Mouse (Mus musculus): ENCODE results near the gene Pou2f1. TPM values are rescaled to one million over a fixed set of nuclear protein-coding genes. Genes with fewer than 3 reads are reported as not detected.

The Pou2f1 gene
- total and polyA plus RNA-seq, 2 experiments from 2014 or later, result 13.9 to 29.6 TPM

- Histone ChIP-seq H3K4me2 (ENCODE audit: low read depth, low read length) (no peak overlapping the region), H3K9me3 (ENCODE audit: low read length) (no peaks in the 10 kb centered on the region), H3K9ac (replicated peaks; ENCODE audit: low read length) (no peak overlapping the region), H3K4me3 (ENCODE audit: low read length) (no peak overlapping the region), H3K27me3 (ENCODE audit: insufficient read depth, low read length) (no peaks in the 10 kb centered on the region), H3K4me1 (ENCODE audit: insufficient read depth, low read length) (no peaks in the 10 kb centered on the region), H3K36me3 (ENCODE audit: insufficient read depth, low read length) (no peaks in the 10 kb centered on the region), H3K27ac (no peak overlapping the region)
- ATAC-seq (no peak), DNase-seq (ENCODE audit: low spot score) (no peak)
- WGBS, result 76% methylated on average over 1 of the region's 1 CpGs
- TF ChIP-seq CTCF (IDR thresholded peaks at IDR 0.05; ENCODE audit: low read depth), result no peak
Measured at GRCm38 (mm10) chr1:165994279-165994678, 8.2 kb downstream of the Pou2f1 start.

GRCm38 (mm10) chr1:165993270-165994156, 9.0 kb downstream of the Pou2f1 start:
- no peaks in the 10 kb centered on the region for H3K27me3 ChIP-seq (ENCODE audit: insufficient read depth, low read length)
- no peak for DNase-seq (ENCODE audit: low spot score)
- TF ChIP-seq CTCF (IDR thresholded peaks at IDR 0.05; ENCODE audit: low read depth), result no peak
- 80% methylated on average over 6 of the region's 6 CpGs for WGBS
- no peak overlapping the region for H3K4me3 ChIP-seq (ENCODE audit: low read length)
- ATAC-seq, result no peak
- no peak overlapping the region for H3K4me2 ChIP-seq (ENCODE audit: low read depth, low read length)
- H3K4me1 ChIP-seq (ENCODE audit: insufficient read depth, low read length), result no peaks in the 10 kb centered on the region
- no peak overlapping the region for H3K27ac ChIP-seq
- H3K9ac ChIP-seq (replicated peaks; ENCODE audit: low read length), result no peak overlapping the region
- H3K36me3 ChIP-seq (ENCODE audit: insufficient read depth, low read length), result no peaks in the 10 kb centered on the region
- H3K9me3 ChIP-seq (ENCODE audit: low read length), result no peaks in the 10 kb centered on the region

GRCm38 (mm10) chr1:165988536-165988935, 13.9 kb downstream of the Pou2f1 start:
- H3K36me3 ChIP-seq (ENCODE audit: insufficient read depth, low read length), result no peaks in the 10 kb centered on the region
- H3K27ac ChIP-seq, result no peak overlapping the region
- DNase-seq (ENCODE audit: low spot score), result no peak
- 54% methylated on average over 2 of the region's 2 CpGs for WGBS
- H3K9me3 ChIP-seq (ENCODE audit: low read length), result no peaks in the 10 kb centered on the region
- H3K27me3 ChIP-seq (ENCODE audit: insufficient read depth, low read length), result no peaks in the 10 kb centered on the region
- no peak for TF ChIP-seq CTCF (IDR thresholded peaks at IDR 0.05; ENCODE audit: low read depth)
- H3K4me2 ChIP-seq (ENCODE audit: low read depth, low read length), result no peak overlapping the region
- no peak for ATAC-seq
- no peak overlapping the region for H3K9ac ChIP-seq (replicated peaks; ENCODE audit: low read length)
- no peak overlapping the region for H3K4me3 ChIP-seq (ENCODE audit: low read length)
- no peaks in the 10 kb centered on the region for H3K4me1 ChIP-seq (ENCODE audit: insufficient read depth, low read length)

DNA sequence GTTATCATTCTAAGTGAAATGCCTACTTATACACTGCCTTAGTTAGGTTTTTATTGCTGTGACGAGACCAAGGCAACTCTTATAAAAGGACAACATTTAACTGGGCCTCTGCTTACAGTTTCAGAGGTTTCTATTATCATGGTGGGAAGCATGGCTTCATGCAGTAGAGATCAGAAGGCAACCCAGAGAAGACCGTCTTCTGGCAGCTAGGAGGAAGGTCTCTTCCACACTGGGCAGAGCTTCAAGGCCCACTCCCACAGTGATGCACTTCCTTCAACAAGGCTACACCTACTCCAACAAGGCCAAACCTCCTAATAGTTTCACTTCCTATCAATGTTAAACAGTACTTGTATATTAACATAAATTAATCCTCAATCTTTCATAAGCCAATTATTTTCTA, 14.4 kb downstream of the Pou2f1 start:
- no peak for DNase-seq (ENCODE audit: low spot score)
- H3K9ac ChIP-seq (replicated peaks; ENCODE audit: low read length), result no peak overlapping the region
- no peak overlapping the region for H3K4me3 ChIP-seq (ENCODE audit: low read length)
- no peaks in the 10 kb centered on the region for H3K36me3 ChIP-seq (ENCODE audit: insufficient read depth, low read length)
- no peak for ATAC-seq
- no peak overlapping the region for H3K27ac ChIP-seq
- TF ChIP-seq CTCF (IDR thresholded peaks at IDR 0.05; ENCODE audit: low read depth), result no peak
- 92% methylated on average over 2 of the region's 2 CpGs for WGBS
- no peaks in the 10 kb centered on the region for H3K27me3 ChIP-seq (ENCODE audit: insufficient read depth, low read length)
- H3K9me3 ChIP-seq (ENCODE audit: low read length), result no peaks in the 10 kb centered on the region
- H3K4me2 ChIP-seq (ENCODE audit: low read depth, low read length), result no peak overlapping the region
- H3K4me1 ChIP-seq (ENCODE audit: insufficient read depth, low read length), result no peaks in the 10 kb centered on the region

DNA sequence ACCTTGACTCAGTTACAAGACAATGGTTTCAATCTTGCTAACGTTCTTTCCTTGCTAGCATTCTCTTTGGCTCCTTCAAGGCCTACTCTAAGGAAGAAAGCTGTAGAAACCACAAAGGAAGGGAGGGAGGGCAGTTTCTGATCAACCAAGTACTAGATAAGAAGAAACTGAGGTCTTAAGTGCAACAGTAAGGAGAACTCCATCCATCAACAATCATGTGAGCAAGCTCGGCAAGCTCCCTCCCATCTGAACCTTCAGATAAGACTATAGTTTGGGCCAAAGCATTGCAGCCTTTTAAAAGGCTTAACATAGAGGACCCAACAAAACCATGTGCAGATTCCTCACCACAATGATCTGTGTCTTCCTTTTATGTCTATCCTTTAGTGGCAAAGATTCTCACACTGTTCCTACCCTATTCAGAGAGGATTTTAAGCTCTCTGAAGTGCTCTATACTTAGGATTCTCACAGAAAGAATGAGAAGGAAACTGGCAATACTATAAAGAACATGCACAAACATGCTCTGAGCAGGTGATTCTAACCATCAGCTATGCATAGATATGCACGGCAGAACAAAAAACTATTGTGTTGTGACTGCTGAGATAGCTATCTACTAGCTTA, 16.6 kb downstream of the Pou2f1 start:
- WGBS, result 90% methylated on average over 3 of the region's 3 CpGs
- no peak for TF ChIP-seq CTCF (IDR thresholded peaks at IDR 0.05; ENCODE audit: low read depth)
- Histone ChIP-seq H3K36me3 (ENCODE audit: insufficient read depth, low read length) (no peaks in the 10 kb centered on the region), H3K4me1 (ENCODE audit: insufficient read depth, low read length) (no peaks in the 10 kb centered on the region), H3K4me2 (ENCODE audit: low read depth, low read length) (no peak overlapping the region), H3K27me3 (ENCODE audit: insufficient read depth, low read length) (no peaks in the 10 kb centered on the region), H3K9ac (replicated peaks; ENCODE audit: low read length) (no peak overlapping the region), H3K9me3 (ENCODE audit: low read length) (no peaks in the 10 kb centered on the region), H3K27ac (no peak overlapping the region), H3K4me3 (ENCODE audit: low read length) (no peak overlapping the region)
- ATAC-seq, result no peak
- DNase-seq (ENCODE audit: low spot score), result no peak

- no peak overlapping the region for H3K4me3 ChIP-seq (ENCODE audit: low read length)
- no peak for TF ChIP-seq CTCF (IDR thresholded peaks at IDR 0.05; ENCODE audit: low read depth)
- 85% methylated on average over 3 of the region's 3 CpGs for WGBS
Measured at GRCm38 (mm10) chr1:165985186-165985585, 17.3 kb downstream of the Pou2f1 start.

More at GRCm38 (mm10) chr1:165985186-165985585, 17.3 kb downstream of the Pou2f1 start:
- ATAC-seq, result no peak
- Histone ChIP-seq H3K9ac (replicated peaks; ENCODE audit: low read length) (no peak overlapping the region), H3K9me3 (ENCODE audit: low read length) (no peaks in the 10 kb centered on the region), H3K27ac (no peak overlapping the region), H3K4me2 (ENCODE audit: low read depth, low read length) (no peak overlapping the region), H3K4me1 (ENCODE audit: insufficient read depth, low read length) (no peaks in the 10 kb centered on the region), H3K36me3 (ENCODE audit: insufficient read depth, low read length) (no peaks in the 10 kb centered on the region), H3K27me3 (ENCODE audit: insufficient read depth, low read length) (no peaks in the 10 kb centered on the region)
- no peak for DNase-seq (ENCODE audit: low spot score)
